Mouse (Mus musculus) gastrocnemius, adult 2 months (tissue): ENCODE measurements around the gene Prodh2. TPM values are rescaled to one million over a fixed set of nuclear protein-coding genes. Genes with fewer than 3 reads are reported as not detected.
A peak's percentile ranks its signal among the peaks of the same experiment; 100 is the strongest.

Source experiments
- DNase-seq: peaks from one replicate; pipeline ENCODE4 v3.0.0; 2022
- H3K27ac ChIP-seq: fragments of 200-600 bp; 2 replicates; pipeline ENCODE4 v1.8.1; 2022; ENCODE audit warnings: mild to moderate bottlenecking
- H3K4me3 ChIP-seq: fragments of 200-600 bp; 2 replicates; pipeline ENCODE4 v1.8.1; 2022; ENCODE audit warnings: mild to moderate bottlenecking, moderate library complexity
- CTCF ChIP-seq: fragments of 200-600 bp; IDR thresholded peaks from 2 replicates; pipeline ENCODE4 v1.8.1; 2022; ENCODE audit warnings: antibody characterized with exemption, mild to moderate bottlenecking, moderate library complexity
- intact Hi-C: fragments of 180-260 bp; cut with DNase I; formaldehyde crosslinking; loops from one replicate; pipeline ENCODE4 v1.15.1; 2025
- long read RNA-seq, 2 experiments: library from polyadenylated mRNA; stranded (forward); transcript quantifications; one replicate each; pipeline ENCODE4 v2.0.0; 2021
- total RNA-seq, 2 experiments: library from RNA; stranded (reverse); gene quantifications; 2 replicates each; pipeline ENCODE4 v1.2.3; 2021

The Prodh2 gene
- total RNA-seq = not detected
- long read RNA-seq, experiment 1 = 0 reads
- long read RNA-seq, experiment 2 = 0 reads

DNA sequence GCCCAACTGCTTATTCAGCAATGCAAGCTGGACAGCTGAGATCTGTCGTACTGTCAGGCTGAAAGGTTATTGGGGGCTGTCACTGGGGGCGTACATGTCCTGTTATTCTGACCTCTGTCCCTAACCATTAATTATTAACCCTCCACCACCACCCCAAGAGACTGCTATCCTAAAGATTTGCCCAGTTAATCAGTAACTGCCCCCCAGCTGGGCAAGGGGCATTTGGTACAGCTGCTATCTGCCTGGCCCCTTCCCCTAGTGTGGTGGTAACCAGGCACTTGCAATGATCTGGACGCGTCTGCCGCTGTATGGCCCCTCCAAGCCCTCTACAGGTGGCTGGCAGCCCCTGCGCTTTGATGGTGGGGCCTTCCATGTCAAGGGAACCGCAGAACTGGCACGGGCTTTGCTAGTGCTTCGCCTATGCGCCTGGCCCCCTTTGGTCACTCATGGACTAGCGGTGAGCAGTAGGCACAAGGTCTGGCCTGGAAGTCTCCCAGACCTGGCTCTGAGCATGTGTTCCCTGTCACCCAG is at the start of gene Prodh2:
TSS of gene Prodh2 (plus strand) at position 222 of the 531 bp plus-strand sequence.
- no peak for TF ChIP-seq CTCF
- no peak within 1 kb of the TSS for H3K27ac ChIP-seq
- intact Hi-C loops = loop anchor here (5.0 kb wide), 1 partner anchor 121 kb away; no protein-coding TSS in a partner anchor
- no peak for DNase-seq
- H3K4me3 ChIP-seq = no peak within 1 kb of the TSS

DNA sequence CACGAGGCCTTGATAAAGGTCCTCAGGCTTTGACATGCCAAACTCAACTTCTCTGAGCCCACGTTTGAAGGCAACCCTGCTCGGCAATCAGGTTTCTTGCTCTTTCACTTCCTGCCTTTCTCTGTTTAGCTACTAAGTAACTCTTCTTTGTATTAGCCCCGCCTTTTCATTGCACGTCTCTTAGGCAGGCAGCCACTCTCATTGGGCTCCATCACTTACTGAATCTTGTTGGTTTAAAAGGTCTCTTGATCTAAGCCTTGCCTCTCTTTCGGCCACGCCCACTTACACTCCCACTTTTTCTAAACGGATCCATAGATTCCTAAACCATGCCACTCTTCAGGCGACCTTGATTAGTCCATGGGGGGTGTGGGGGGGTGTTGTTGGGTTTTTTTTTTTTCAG is 49.7 kb upstream of the Prodh2 start:
- H3K27ac ChIP-seq = no peak overlapping the region
- H3K4me3 ChIP-seq = no peak overlapping the region
- TF ChIP-seq CTCF = no peak
- intact Hi-C loops = no loop called here
- DNase-seq = no peak

DNA sequence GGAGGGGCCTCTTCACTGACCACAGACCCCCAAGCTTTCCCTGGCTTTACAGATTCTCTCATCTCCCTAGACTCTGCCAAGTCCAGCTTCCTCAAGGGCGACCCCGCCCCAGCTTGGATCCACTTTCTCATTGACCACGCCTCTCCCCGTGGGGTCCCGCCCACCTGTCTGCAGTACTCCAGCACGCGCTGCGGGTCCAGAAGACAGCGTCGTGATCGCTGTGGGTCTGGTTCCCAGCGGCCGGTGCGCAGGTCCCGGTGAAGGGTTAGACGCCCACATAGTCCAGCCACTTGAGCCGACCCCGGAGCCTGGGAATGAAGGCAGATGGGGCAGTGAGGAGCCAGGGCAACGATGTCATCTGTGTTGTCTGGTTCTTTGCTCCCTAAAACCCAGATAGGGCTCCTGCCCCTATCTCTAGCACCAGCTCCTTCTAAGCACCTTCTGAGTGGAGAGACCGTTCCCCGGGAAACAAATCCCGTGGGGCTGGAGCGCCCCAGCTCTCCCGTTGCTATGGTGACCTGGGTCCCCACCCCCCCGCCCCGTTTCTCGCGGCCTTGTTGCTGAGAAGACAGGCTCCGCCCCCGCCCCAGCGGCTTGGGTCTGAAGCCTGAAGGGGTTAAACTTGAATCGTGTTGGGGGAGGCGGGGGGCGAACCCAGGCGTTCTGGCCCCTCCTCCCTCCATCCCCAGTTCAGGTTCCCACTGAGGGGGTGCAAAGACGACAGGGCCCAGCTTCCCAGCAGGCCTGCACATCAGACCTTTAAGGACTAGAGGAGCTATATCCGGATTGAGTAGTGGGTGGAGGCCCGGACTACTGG is 49.1 kb upstream of the Prodh2 start:
- DNase-seq = no peak
- Histone ChIP-seq H3K4me3 (peak overlapping the region; percentile 71), H3K27ac (no peak overlapping the region)
- intact Hi-C loops = no loop called here
- TF ChIP-seq CTCF = no peak

DNA sequence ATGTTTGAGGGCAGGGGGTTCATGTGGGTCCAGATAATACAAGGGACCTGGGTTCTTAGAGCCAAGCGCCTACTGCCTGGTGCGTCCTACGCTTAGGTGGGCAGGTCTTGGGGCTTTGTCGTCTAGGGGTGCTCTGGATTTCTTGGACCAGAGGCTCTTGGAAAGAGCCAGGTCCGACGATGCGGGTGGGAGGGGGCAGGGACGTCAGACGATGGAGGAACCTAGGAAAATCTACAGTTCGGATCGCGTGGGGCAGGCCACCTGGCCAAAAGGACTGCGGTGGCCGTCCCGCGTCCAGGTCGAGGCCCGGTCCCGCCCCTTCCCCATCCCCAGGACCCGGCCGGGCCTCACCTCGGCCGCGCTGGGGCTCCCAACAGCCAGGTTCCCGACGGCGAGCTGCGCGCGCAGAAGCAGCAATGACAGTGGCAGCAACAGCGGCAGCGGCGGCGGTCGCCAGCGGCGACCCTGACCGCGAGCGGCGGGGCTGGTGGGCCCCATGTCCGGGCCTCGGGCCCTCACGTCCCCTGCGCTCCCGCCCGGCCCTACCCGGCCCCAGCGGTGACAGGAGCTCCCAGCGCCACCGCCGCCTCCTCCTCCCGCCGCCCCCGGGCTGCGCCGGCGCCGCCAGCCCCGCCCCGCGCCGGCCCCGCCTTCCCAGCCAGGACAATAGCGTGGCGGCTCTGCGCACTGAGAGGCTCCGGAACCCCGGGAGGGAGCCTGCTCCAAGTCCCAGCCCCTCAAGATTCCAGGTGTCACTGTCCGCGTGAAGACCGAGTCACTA is 48.3 kb upstream of the Prodh2 start, which contains the start of gene Aplp1:
TSS of gene Aplp1 (minus strand) at position 565 of the 781 bp plus-strand sequence.
- TF ChIP-seq CTCF = no peak
- no peak within 1 kb of the TSS for H3K27ac ChIP-seq
- peak within 1 kb of the TSS; percentile 71 for H3K4me3 ChIP-seq
- peak; percentile 55 for DNase-seq
- intact Hi-C loops = no loop called here

DNA sequence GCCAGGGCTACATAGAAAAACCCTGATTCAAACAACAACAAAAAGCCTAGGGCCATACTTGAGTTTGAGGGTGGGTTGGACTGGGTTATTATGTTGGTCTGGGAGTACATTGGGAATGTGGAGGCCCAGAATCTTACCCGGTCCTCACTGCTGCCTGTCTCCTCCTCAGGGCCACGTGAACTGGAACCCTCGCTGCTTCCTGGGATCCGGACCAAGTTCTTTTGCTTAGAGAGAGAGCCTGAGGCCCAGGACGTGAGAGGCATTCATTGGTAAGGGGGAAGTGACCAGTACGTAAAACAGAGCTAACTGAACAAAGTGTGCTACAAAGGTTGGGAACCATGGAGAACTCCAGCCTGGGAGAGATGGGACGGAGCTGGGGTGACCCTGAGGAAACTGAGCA is 43.2 kb upstream of the Prodh2 start:
- Histone ChIP-seq H3K27ac (no peak overlapping the region), H3K4me3 (no peak overlapping the region)
- intact Hi-C loops = no loop called here
- no peak for DNase-seq
- TF ChIP-seq CTCF = no peak

DNA sequence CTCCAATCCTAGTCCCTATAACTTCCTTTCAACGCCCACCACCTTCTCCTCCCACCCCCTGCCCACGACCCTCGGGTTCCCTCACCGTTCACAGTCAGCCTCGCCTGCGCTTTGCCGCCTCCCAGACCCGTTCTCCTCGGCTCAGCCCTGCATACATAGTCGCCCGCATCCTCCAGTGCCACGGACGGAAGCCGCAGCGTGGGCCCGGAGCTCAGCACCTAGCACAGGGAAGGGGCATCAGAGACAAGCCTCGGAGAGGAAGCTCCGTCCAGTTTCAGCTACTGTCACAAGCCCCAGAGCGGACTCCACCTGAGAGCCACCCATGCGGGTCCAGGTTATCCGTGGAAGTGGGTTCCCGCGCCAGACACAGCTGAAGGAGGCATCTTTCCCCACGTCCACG is 40.1 kb upstream of the Prodh2 start:
- no peak for DNase-seq
- no peak for TF ChIP-seq CTCF
- H3K27ac ChIP-seq = no peak overlapping the region
- H3K4me3 ChIP-seq = no peak overlapping the region
- intact Hi-C loops = no loop called here

DNA sequence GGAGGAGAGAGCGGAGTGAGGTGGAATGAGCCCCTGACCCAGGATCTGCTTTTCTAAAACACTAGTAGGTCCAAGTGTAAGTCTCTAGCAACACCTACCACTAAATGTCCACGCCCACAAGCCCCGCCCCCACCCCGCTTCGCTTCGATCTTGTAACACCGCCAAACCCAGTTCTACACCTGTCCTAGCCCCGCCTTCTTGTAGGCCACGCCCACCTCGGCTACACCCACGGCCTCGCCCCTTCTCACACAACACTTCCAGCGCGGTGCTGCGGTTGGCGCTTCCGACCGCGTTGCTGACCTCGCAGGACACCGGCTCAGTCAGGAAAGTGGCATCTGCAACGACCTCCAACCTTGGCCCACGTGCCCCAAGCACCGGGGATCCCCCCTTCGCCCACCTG is 39.7 kb upstream of the Prodh2 start:
- H3K4me3 ChIP-seq = no peak overlapping the region
- TF ChIP-seq CTCF = no peak

DNA sequence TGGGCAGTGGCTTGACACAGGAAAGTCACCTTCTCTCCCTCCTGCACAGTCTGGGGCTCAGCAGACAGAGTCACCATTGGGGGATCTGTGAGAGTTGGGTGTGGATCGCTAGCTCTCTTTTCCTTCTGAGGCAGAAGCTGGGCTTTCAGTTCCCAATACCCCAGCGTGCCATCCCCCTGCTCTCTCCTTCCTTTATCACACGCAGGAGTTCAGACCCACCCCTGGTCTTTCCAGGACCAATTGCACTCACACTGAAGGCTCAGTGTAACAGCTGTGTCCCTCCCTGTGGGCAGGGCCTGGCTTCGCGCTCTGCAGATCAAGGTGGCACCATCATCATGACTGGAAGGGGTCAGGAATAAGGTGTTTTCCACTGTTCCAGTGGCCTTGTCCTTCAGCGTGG is 39.2 kb upstream of the Prodh2 start:
- no peak for DNase-seq
- TF ChIP-seq CTCF = no peak
- intact Hi-C loops = no loop called here
- no peak overlapping the region for H3K27ac ChIP-seq
- H3K4me3 ChIP-seq = no peak overlapping the region

More for the DNA sequence above, 39.7 kb upstream of the Prodh2 start:
- intact Hi-C loops = no loop called here
- no peak for DNase-seq
- no peak overlapping the region for H3K27ac ChIP-seq

DNA sequence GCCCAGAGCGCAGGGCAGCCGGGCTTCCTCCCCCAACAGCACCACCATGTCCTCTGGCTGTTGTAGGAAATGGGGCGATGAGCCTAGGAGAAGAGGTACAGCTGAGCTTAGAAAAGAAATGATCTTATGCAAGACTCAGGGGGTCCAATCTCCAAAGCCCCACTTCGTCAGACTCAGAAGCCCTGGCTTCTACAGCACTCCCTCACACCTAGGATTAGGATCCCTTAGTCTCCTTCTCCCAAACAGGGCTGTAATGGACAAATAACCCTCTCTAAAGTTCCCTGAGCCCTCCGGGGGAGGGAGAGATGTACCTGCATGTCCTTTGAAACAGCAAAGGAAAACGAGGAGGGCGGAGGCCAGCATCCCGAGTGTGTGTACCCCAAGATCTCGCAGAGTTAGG is 36.9 kb upstream of the Prodh2 start:
- intact Hi-C loops = no loop called here
- no peak overlapping the region for H3K4me3 ChIP-seq

DNA sequence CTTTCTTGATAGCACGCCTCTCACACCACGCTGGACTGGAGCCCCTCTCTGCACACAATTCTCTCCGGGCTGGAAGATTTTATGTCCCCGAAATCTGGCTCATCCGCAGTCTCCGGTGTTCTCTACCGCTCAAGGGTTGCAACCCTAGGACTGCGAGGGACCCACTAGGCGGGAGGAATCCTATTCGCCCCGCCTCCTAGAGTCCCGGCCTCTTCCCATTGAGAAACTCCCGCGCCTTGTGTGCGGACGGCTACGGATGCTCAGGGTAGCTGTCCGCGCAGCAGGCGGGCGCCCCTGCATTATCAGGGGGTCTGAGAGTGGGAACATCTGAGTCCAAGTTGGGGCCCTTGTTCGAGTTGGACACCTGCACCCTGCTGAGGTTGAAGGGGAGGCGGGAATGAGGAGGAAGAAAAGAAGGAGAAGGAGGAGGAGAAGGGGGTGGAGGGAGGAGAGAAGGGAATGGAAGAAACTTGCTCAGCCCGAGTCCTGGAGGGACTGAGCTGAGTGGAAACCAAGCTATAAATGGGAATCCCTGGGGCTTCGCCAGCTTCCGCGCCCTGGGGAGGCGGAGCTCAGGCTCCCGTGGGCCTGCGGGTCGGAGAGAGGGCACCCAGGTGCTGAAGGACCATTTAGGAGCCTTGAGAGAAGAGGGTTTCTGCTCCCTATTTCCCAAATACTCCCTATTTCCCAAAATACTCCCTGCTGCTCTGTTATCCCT is 36.4 kb upstream of the Prodh2 start:
- no peak for DNase-seq
- peak overlapping the region; percentile 49 for H3K4me3 ChIP-seq
- intact Hi-C loops = no loop called here
- H3K27ac ChIP-seq = no peak overlapping the region
- TF ChIP-seq CTCF = no peak

More for the DNA sequence above, 36.9 kb upstream of the Prodh2 start:
- no peak for DNase-seq
- no peak overlapping the region for H3K27ac ChIP-seq
- no peak for TF ChIP-seq CTCF

DNA sequence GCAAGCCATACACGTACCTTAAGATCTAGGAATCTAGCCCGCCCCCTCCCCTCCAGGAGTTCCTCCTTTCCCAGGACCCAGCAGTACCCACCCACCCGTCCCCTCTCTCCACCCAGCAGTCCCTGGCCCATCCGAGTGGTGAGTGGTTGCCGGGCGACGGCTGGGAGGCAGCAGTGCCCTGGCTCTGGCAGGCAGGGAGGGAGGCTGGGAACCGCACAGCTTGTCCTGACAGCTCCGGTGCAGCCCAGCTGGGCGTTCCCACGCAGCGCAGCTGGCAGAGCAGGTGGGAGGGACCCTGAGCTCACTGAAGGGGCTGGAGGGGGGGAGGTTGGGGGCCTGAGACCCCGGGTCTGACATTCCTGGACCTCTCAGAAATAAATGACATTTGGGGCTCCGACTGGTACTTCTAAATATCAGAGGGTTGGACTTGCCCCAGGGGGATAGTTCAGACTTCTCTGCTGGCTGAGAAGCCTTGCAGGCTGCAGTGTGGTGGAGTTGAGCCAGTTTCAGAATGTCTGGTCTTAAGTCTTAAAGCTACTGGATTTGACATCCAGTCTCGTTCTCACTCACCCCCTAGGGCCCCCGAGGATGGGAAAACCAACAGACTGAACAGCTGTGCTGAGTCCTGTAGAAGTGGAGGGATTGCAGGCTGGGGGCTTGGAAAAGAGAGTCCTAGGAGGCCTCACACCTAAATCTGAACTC is 35.6 kb upstream of the Prodh2 start, which contains the start of the genes Kirrel2 and Nphs1:
TSS of gene Kirrel2 (minus strand) at position 62 of the 702 bp plus-strand sequence.
TSS of gene Nphs1 (plus strand) at position 687 of the 702 bp plus-strand sequence.
- intact Hi-C loops = no loop called here
- no peak for DNase-seq
- H3K27ac ChIP-seq = no peak within 1 kb of the TSS
- peak within 1 kb of the TSS; percentile 49 for H3K4me3 ChIP-seq
- no peak for TF ChIP-seq CTCF

DNA sequence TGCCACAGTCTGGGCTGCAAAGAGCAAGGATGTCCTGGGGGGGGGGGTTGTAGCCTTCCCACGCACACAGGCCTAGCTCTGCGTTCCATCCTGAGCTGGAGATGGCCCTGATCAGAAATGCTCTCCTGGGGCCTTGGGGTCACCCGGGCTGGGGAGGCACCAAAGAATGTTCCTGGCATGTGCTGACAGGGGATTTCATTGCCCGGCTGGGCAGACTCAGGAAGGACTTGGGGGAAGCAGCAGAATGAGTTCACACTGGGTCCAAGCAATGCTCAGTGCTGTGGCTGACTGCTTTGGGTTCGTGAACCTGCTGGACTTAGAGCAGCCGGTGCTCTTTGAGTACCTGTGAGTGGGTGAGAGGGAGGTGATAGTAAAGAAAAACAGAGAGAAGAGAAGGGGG is 33.9 kb upstream of the Prodh2 start:
- no peak for TF ChIP-seq CTCF
- DNase-seq = no peak
- intact Hi-C loops = no loop called here
- no peak overlapping the region for H3K27ac ChIP-seq
- no peak overlapping the region for H3K4me3 ChIP-seq
